Mouse (Mus musculus): ENCODE measurements at regions not wholly inside any gene's neighbourhood (a gene's known extent, or its start where the extent isn't known, plus 50 kb on each side); places are given as distances from the start of the nearest gene placed in this dataset.
A peak's percentile ranks its signal among the peaks of the same experiment; 100 is the strongest.

DNA sequence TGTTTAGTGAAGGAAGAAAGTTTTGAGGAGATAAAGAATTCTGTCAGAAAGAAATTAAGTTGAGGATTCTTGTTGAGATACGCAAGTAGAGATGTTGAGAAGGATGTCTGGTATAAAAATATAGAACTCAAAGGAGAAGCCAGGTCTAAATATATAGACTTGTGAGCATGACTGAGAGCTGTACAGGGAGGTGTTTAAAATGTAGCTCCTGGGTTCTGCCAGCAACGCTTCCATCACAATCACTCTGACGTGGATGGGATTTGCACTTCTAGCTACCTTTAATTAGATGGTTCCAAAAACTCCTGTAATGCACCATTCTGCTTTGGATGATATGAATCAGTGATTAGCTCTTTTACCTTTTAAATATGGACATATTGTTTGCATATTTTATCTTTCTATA is 200.5 kb downstream of the Lnpk start:
- H3K9me3 ChIP-seq (ENCODE audit: control insufficient read depth, low read length) = no peaks in the 10 kb centered on the region
- no peak overlapping the region for H3K4me2 ChIP-seq (replicated peaks)
- no peaks in the 10 kb centered on the region for H3K4me1 ChIP-seq (replicated peaks; ENCODE audit: control insufficient read depth, insufficient read depth, low read length)
- H3K36me3 ChIP-seq (replicated peaks; ENCODE audit: control insufficient read depth, insufficient read depth) = no peaks in the 10 kb centered on the region
- H3K27me3 ChIP-seq (ENCODE audit: control insufficient read depth, insufficient read depth, low read length) = no peaks in the 10 kb centered on the region
- ATAC-seq (ENCODE audit: low FRiP score) (no peak), DNase-seq (ENCODE audit: low spot score) (no peak)
- H3K9ac ChIP-seq = no peak overlapping the region
- no peak overlapping the region for H3K4me3 ChIP-seq (replicated peaks; ENCODE audit: low read length)
- 93% methylated on average over 3 of the region's 3 CpGs for WGBS
- H3K27ac ChIP-seq = no peak overlapping the region

DNA sequence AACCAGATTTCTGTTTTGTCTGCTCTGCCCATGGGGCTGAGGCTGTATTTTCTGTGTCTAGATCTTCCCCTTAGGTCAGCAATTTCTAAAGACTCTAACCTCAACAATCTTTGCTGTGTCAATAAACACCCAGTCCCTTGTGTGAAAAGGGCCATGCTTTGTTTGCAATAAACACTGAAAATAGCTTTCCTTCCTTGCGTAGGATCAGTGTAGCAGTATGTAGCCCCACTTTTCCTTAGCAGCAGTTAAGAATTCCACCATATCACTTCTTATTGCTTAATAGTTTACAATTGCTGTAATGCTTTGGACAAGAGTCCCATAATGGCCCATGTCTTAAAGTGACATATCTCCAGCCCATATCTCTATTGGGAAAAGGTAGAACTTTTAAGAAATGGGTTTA is 205.3 kb downstream of the Lnpk start:
- ATAC-seq (ENCODE audit: low FRiP score) = no peak
- WGBS = 80% methylated on average over 1 of the region's 1 CpGs

DNA sequence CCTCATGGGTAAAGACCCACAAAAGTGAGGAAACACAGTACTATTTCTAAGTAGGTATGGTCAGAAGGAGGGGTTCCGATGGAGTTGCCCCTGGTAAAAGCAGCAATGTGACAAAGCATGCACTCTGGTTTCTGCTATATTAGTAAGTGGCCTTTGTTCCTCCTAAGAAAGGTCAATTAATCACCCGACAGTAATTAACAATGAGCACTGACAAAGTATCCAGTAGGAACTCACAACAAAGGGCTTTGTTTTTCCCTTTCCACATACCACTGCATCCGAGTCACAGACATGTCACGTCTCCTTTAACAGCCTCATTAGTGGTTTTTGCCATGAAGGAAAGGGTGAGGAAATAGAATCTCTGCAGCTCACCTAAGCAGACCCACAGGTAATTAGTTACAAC is 206.2 kb downstream of the Lnpk start:
- DNase-seq (ENCODE audit: low spot score) = no peak
- Histone ChIP-seq H3K27me3 (ENCODE audit: control insufficient read depth, insufficient read depth, low read length) (no peaks in the 10 kb centered on the region), H3K36me3 (replicated peaks; ENCODE audit: control insufficient read depth, insufficient read depth) (no peaks in the 10 kb centered on the region), H3K9ac (no peak overlapping the region), H3K27ac (no peak overlapping the region), H3K4me1 (replicated peaks; ENCODE audit: control insufficient read depth, insufficient read depth, low read length) (no peaks in the 10 kb centered on the region), H3K4me2 (replicated peaks) (no peak overlapping the region), H3K4me3 (replicated peaks; ENCODE audit: low read length) (no peak overlapping the region), H3K9me3 (ENCODE audit: control insufficient read depth, low read length) (no peaks in the 10 kb centered on the region)
- 36% methylated on average over 4 of the region's 4 CpGs for WGBS
- ATAC-seq (ENCODE audit: low FRiP score) = no peak

More for the DNA sequence above, 205.3 kb downstream of the Lnpk start:
- H3K4me1 ChIP-seq (replicated peaks; ENCODE audit: control insufficient read depth, insufficient read depth, low read length) = no peaks in the 10 kb centered on the region
- peak; percentile 24 for DNase-seq (ENCODE audit: low spot score)
- no peak overlapping the region for H3K4me3 ChIP-seq (replicated peaks; ENCODE audit: low read length)
- H3K27me3 ChIP-seq (ENCODE audit: control insufficient read depth, insufficient read depth, low read length) = no peaks in the 10 kb centered on the region
- no peak overlapping the region for H3K9ac ChIP-seq
- H3K4me2 ChIP-seq (replicated peaks) = no peak overlapping the region
- H3K9me3 ChIP-seq (ENCODE audit: control insufficient read depth, low read length) = no peaks in the 10 kb centered on the region
- H3K36me3 ChIP-seq (replicated peaks; ENCODE audit: control insufficient read depth, insufficient read depth) = no peaks in the 10 kb centered on the region
- H3K27ac ChIP-seq = no peak overlapping the region

DNA sequence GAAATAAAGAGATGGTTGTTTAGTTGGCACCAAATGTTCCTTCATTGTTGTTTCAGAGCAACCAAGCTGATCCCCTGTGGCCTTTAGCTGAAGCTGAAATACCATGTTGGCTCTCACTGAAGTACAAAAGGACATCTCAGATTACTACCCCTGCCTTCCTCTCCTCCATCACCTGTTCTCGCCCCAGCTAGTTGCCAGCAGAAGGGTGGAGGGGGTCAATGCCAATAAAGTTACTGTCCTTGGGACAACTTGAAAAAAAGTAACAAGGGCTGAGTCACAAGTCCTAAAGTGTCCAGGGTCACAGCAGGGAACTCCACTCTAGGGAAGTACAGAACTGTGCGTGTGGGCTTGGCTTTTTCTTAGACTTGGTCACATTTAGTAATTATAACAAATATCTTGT is 216.0 kb downstream of the Lnpk start:
- WGBS = 93% methylated on average over 2 of the region's 2 CpGs
- no peaks in the 10 kb centered on the region for H3K4me1 ChIP-seq (replicated peaks; ENCODE audit: control insufficient read depth, insufficient read depth, low read length)
- no peak overlapping the region for H3K4me2 ChIP-seq (replicated peaks)
- no peak overlapping the region for H3K9ac ChIP-seq
- no peaks in the 10 kb centered on the region for H3K27me3 ChIP-seq (ENCODE audit: control insufficient read depth, insufficient read depth, low read length)
- no peak for DNase-seq (ENCODE audit: low spot score)
- no peaks in the 10 kb centered on the region for H3K9me3 ChIP-seq (ENCODE audit: control insufficient read depth, low read length)
- H3K4me3 ChIP-seq (replicated peaks; ENCODE audit: low read length) = no peak overlapping the region
- no peak for ATAC-seq (ENCODE audit: low FRiP score)
- no peaks in the 10 kb centered on the region for H3K36me3 ChIP-seq (replicated peaks; ENCODE audit: control insufficient read depth, insufficient read depth)
- H3K27ac ChIP-seq = no peak overlapping the region

DNA sequence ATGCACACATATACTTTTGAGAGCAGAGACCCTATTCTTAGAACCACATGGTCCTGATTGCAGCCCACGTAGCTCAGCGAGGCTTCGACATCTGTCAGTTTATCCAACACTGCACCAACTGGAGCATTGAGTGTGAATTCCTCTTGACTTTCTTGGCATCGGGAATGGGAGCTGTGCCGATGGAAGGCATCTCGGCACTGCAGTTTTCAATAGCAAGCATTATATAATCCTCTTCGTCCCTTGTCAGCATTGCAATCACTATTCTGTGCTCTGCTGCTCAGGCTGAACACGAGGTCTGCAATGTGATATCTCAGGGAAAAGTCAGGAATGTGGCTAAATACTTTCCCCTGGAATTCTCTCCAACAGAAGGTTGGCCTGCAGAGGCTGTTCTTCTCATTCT is 224.6 kb downstream of the Lnpk start:
- no peaks in the 10 kb centered on the region for H3K36me3 ChIP-seq (replicated peaks; ENCODE audit: control insufficient read depth, insufficient read depth)
- H3K27ac ChIP-seq = no peak overlapping the region
- WGBS = 73% methylated on average over 8 of the region's 8 CpGs
- H3K9ac ChIP-seq = no peak overlapping the region
- ATAC-seq (ENCODE audit: low FRiP score) (no peak), DNase-seq (ENCODE audit: low spot score) (no peak)
- H3K9me3 ChIP-seq (ENCODE audit: control insufficient read depth, low read length) = no peaks in the 10 kb centered on the region
- no peaks in the 10 kb centered on the region for H3K4me1 ChIP-seq (replicated peaks; ENCODE audit: control insufficient read depth, insufficient read depth, low read length)
- no peaks in the 10 kb centered on the region for H3K27me3 ChIP-seq (ENCODE audit: control insufficient read depth, insufficient read depth, low read length)
- H3K4me2 ChIP-seq (replicated peaks) = no peak overlapping the region
- H3K4me3 ChIP-seq (replicated peaks; ENCODE audit: low read length) = no peak overlapping the region

DNA sequence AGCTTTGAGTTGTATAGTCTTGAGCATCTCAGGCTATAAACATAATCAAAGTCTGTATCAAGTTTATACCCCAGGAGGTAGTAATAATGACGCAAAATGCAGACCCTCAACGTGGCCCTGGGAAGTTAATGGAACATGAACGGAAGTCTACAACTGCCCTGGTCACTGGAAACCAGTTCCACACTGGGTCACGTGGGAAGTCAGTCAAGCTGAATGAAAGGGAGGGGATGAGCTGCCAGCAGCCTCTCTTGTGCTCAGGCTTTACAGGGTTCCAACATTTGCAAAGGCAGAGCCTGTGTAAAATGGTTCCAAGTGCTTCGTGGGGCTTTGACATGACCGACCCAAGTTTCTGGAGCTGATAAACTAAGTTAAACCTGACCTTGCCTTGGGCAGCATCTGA is 229.4 kb downstream of the Lnpk start:
- 74% methylated on average over 6 of the region's 6 CpGs for WGBS
- no peak overlapping the region for H3K4me3 ChIP-seq (replicated peaks; ENCODE audit: low read length)
- H3K9me3 ChIP-seq (ENCODE audit: control insufficient read depth, low read length) = no peaks in the 10 kb centered on the region
- no peaks in the 10 kb centered on the region for H3K36me3 ChIP-seq (replicated peaks; ENCODE audit: control insufficient read depth, insufficient read depth)
- no peak overlapping the region for H3K4me2 ChIP-seq (replicated peaks)
- no peaks in the 10 kb centered on the region for H3K27me3 ChIP-seq (ENCODE audit: control insufficient read depth, insufficient read depth, low read length)
- DNase-seq (ENCODE audit: low spot score) (peak; percentile 24), ATAC-seq (ENCODE audit: low FRiP score) (no peak)
- no peaks in the 10 kb centered on the region for H3K4me1 ChIP-seq (replicated peaks; ENCODE audit: control insufficient read depth, insufficient read depth, low read length)
- no peak overlapping the region for H3K9ac ChIP-seq
- H3K27ac ChIP-seq = no peak overlapping the region

DNA sequence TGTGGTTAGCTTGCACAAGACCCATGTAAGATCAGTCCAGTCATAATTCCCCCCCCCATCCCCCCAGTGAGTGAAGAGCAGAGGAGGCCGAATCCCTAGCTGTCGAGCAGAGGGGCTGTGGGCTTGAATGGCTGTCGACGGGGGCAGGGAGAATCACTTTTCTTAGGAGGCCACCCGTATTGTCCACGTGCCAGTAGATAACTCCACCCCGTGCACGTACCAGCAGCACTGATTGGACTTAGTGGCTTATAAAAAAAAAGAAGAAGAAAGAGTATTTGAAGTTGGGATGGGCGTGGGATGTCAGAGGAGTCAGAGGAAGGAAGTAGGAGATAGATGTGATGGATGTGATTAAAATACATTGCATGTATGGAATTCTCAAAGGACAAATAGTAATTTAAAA is 272.9 kb downstream of the Lnpk start:
- Histone ChIP-seq H3K9me3 (ENCODE audit: control insufficient read depth, low read length) (no peaks in the 10 kb centered on the region), H3K4me1 (replicated peaks; ENCODE audit: control insufficient read depth, insufficient read depth, low read length) (no peaks in the 10 kb centered on the region), H3K36me3 (replicated peaks; ENCODE audit: control insufficient read depth, insufficient read depth) (no peaks in the 10 kb centered on the region), H3K4me2 (replicated peaks) (no peak overlapping the region), H3K27ac (no peak overlapping the region), H3K27me3 (ENCODE audit: control insufficient read depth, insufficient read depth, low read length) (peaks cover 9% of the 10 kb centered on the region; the same call in 1 of the 2 replicates), H3K9ac (no peak overlapping the region), H3K4me3 (replicated peaks; ENCODE audit: low read length) (no peak overlapping the region)
- WGBS = 79% methylated on average over 9 of the region's 9 CpGs
- ATAC-seq (ENCODE audit: low FRiP score) (no peak), DNase-seq (ENCODE audit: low spot score) (no peak)

DNA sequence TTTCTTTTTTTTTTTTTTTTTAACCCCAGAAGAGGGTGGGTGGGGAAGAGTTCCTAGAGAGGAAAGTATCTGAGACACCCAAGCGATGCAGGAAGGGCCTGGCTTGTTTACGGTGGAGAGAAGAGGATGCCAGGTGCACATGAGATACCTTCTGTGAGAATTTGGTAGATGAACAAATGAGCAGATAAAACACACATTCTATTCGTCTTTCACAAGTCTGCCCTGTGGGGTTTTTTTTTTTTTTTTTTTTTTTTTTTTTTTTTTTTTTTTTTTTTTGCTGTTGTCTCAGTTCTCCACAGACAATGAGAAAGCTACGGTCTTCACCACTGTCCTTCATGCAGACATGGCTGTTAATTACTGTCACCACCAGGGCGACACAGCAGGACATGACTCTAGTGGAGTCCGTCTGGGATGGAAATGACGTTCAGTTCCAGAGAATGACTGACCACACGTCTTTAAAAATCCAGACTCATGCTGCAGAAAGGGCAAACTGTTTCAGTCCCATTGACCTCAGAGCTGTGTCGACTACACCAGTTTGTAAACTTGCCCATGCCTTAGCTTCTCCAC is 278.3 kb downstream of the Lnpk start:
- peaks cover 4% of the 10 kb centered on the region; the same call in 1 of the 2 replicates for H3K4me1 ChIP-seq (replicated peaks; ENCODE audit: control insufficient read depth, insufficient read depth, low read length)
- ATAC-seq (ENCODE audit: low FRiP score) (no peak), DNase-seq (ENCODE audit: low spot score) (no peak)
- peak overlapping the region; percentile 59 for H3K4me2 ChIP-seq (replicated peaks)
- H3K27me3 ChIP-seq (ENCODE audit: control insufficient read depth, insufficient read depth, low read length) = peaks cover 10% of the 10 kb centered on the region; the same call in 1 of the 2 replicates
- 7% methylated on average over 9 of the region's 9 CpGs for WGBS
- no peak overlapping the region for H3K9ac ChIP-seq
- H3K27ac ChIP-seq = no peak overlapping the region
- peak overlapping the region; percentile 24 for H3K4me3 ChIP-seq (replicated peaks; ENCODE audit: low read length)
- no peaks in the 10 kb centered on the region for H3K9me3 ChIP-seq (ENCODE audit: control insufficient read depth, low read length)
- H3K36me3 ChIP-seq (replicated peaks; ENCODE audit: control insufficient read depth, insufficient read depth) = no peaks in the 10 kb centered on the region

DNA sequence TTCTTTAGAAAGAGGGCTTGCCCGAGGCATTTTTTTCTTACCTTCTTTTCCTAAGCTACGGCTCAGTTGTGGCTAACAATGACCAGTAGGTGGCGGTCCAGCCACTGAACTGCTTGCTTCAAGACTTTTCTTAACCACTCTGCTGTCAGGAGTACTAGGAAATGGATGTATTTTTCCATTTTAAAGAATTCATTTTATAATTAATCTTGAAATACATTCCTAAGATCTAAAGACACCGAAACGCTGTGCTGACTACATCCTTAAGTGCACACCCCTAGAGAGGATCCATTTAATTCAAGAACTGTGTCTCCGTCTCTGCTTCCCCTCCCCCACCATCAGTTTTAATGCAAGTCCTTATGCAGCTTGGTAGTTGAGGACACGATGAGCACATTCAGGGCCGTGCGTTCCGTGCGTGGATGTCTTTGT is 278.9 kb downstream of the Lnpk start:
- Histone ChIP-seq H3K9me3 (ENCODE audit: control insufficient read depth, low read length) (no peaks in the 10 kb centered on the region), H3K27ac (no peak overlapping the region), H3K27me3 (ENCODE audit: control insufficient read depth, insufficient read depth, low read length) (peaks cover 10% of the 10 kb centered on the region; the same call in 1 of the 2 replicates), H3K4me2 (replicated peaks) (peak overlapping the region; percentile 59), H3K36me3 (replicated peaks; ENCODE audit: control insufficient read depth, insufficient read depth) (no peaks in the 10 kb centered on the region), H3K4me1 (replicated peaks; ENCODE audit: control insufficient read depth, insufficient read depth, low read length) (peaks cover 4% of the 10 kb centered on the region; the same call in 1 of the 2 replicates), H3K4me3 (replicated peaks; ENCODE audit: low read length) (peak overlapping the region; percentile 24), H3K9ac (no peak overlapping the region)
- WGBS = 1% methylated on average over 11 of the region's 11 CpGs
- peak; percentile 93 for DNase-seq (ENCODE audit: low spot score)
- ATAC-seq (ENCODE audit: low FRiP score) = peak; percentile 65

DNA sequence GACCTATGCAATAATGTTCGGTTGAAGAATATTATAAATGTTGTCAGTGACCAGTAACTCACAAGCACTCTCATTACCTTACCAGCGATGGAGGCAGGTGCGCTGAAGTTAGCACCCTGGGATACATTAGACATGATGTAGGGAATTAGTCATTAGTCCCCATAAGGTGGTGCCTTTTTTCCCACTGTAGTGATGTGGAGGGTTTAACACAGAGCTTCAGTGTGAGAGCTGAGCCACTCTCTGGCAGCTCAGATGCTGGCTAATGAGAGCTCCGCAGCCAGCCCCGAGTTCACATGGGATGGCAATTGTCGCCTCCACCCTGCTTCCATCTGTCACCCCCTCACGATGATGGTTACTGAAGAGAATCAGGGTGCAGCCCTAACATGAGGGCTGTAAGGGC is 286.6 kb downstream of the Lnpk start:
- DNase-seq (ENCODE audit: low spot score) = no peak
- 75% methylated on average over 7 of the region's 7 CpGs for WGBS
- Histone ChIP-seq H3K9me3 (ENCODE audit: control insufficient read depth, low read length) (no peaks in the 10 kb centered on the region), H3K4me3 (replicated peaks; ENCODE audit: low read length) (no peak overlapping the region), H3K36me3 (replicated peaks; ENCODE audit: control insufficient read depth, insufficient read depth) (no peaks in the 10 kb centered on the region), H3K27me3 (ENCODE audit: control insufficient read depth, insufficient read depth, low read length) (no peaks in the 10 kb centered on the region), H3K9ac (no peak overlapping the region), H3K27ac (no peak overlapping the region), H3K4me2 (replicated peaks) (no peak overlapping the region), H3K4me1 (replicated peaks; ENCODE audit: control insufficient read depth, insufficient read depth, low read length) (peaks cover 13% of the 10 kb centered on the region)
- no peak for ATAC-seq (ENCODE audit: low FRiP score)

All from hindbrain, embryonic 14.5 days (tissue).